Mouse (Mus musculus) liver (tissue): ENCODE data around the gene Lnp1.
"Not testable (repeated sequence)": the region's sequence is repeated elsewhere in the genome, so short reads cannot be mapped to it uniquely, and the experiment has no call there.

ENCODE experiments used
- DNase-seq: peaks from one replicate; pipeline ENCODE4 v3.0.0-alpha.2; 2020; ENCODE audit warnings: mixed read lengths

Gene Lnp1

GRCm38 (mm10) chr16:56928023-56928422 is at the start of gene Lnp1:
Gene Lnp1 (minus strand): TSS chr16:56928061.
- DNase-seq = no peak

- DNase-seq = no peak
These were observed 46.8 kb upstream of the Lnp1 start for GRCm38 (mm10) chr16:56974646-56975045.

GRCm38 (mm10) chr16:56958311-56958710 is 30.4 kb upstream of the Lnp1 start:
- not testable (repeated sequence) for DNase-seq

GRCm38 (mm10) chr16:56949085-56949484 is 21.2 kb upstream of the Lnp1 start:
- DNase-seq = no peak

- no peak for DNase-seq
These were observed 14.5 kb upstream of the Lnp1 start for GRCm38 (mm10) chr16:56942341-56942740.

GRCm38 (mm10) chr16:56920102-56920657 is 7.7 kb downstream of the Lnp1 start:
- no peak for DNase-seq

- DNase-seq = no peak
These were observed 10.6 kb downstream of the Lnp1 start for GRCm38 (mm10) chr16:56917230-56917629.

GRCm38 (mm10) chr16:56908986-56909385 is 18.9 kb downstream of the Lnp1 start:
- no peak for DNase-seq

GRCm38 (mm10) chr16:56902206-56902605 is 25.7 kb downstream of the Lnp1 start:
- DNase-seq = not testable (repeated sequence)

GRCm38 (mm10) chr16:56891583-56891982 is 36.3 kb downstream of the Lnp1 start:
- DNase-seq = no peak

- no peak for DNase-seq
These were observed 41.2 kb downstream of the Lnp1 start for GRCm38 (mm10) chr16:56886616-56887116.

GRCm38 (mm10) chr16:56885824-56886615 is 41.8 kb downstream of the Lnp1 start, which contains the start of gene Tmem45a:
Gene Tmem45a (minus strand): TSS chr16:56886166.
- DNase-seq = peak; percentile 72

GRCm38 (mm10) chr16:56884811-56885210 is 43.0 kb downstream of the Lnp1 start:
- no peak for DNase-seq

- no peak for DNase-seq
These were observed 54.5 kb downstream of the Lnp1 start for GRCm38 (mm10) chr16:56873410-56873809.

- no peak for DNase-seq
These were observed 57.4 kb downstream of the Lnp1 start for GRCm38 (mm10) chr16:56870458-56870857.

- no peak for DNase-seq
These were observed 59.5 kb downstream of the Lnp1 start for GRCm38 (mm10) chr16:56868361-56868760.

GRCm38 (mm10) chr16:56867591-56867990 is 60.3 kb downstream of the Lnp1 start:
- DNase-seq = no peak
